Mouse (Mus musculus): Measurements from ENCODE around the gene Bmp2k. TPM values are rescaled to one million over a fixed set of nuclear protein-coding genes. Genes with fewer than 3 reads are reported as not detected.

Bmp2k gene
- polyA plus RNA-seq, 1 experiment from 2014 or later = 15.7 TPM

- DNase-seq (ENCODE audit: low spot score) = no peak
- ATAC-seq (replicated peaks; ENCODE audit: low FRiP score, low TSS enrichment, low read depth) = no peak
- 84% methylated on average over 8 of the region's 8 CpGs for WGBS
- H3K9me3 ChIP-seq (ENCODE audit: control insufficient read depth, low read length) = no peaks in the 10 kb centered on the region
- peaks cover 5% of the 10 kb centered on the region for H3K4me1 ChIP-seq (replicated peaks; ENCODE audit: control insufficient read depth, insufficient read depth, low read length)
- no peaks in the 10 kb centered on the region for H3K27me3 ChIP-seq (replicated peaks; ENCODE audit: control insufficient read depth, insufficient read depth, low read length)
- H3K36me3 ChIP-seq (ENCODE audit: control insufficient read depth, insufficient read depth, low read length) = no peaks in the 10 kb centered on the region
- H3K4me2 ChIP-seq (ENCODE audit: low read length) = no peak overlapping the region
- H3K27ac ChIP-seq (ENCODE audit: low read depth) = no peak overlapping the region
- H3K9ac ChIP-seq (ENCODE audit: low read length) = no peak overlapping the region
- no peak overlapping the region for H3K4me3 ChIP-seq (ENCODE audit: low read depth, low read length)
Observed at GRCm38 (mm10) chr5:96993057-96993456, 4.4 kb upstream of the Bmp2k start.

GRCm38 (mm10) chr5:96995791-96996190 lies 1.7 kb upstream of the Bmp2k start:
- Histone ChIP-seq H3K4me3 (ENCODE audit: low read depth, low read length) (no peak overlapping the region), H3K9me3 (ENCODE audit: control insufficient read depth, low read length) (no peaks in the 10 kb centered on the region), H3K27me3 (replicated peaks; ENCODE audit: control insufficient read depth, insufficient read depth, low read length) (no peaks in the 10 kb centered on the region), H3K36me3 (ENCODE audit: control insufficient read depth, insufficient read depth, low read length) (no peaks in the 10 kb centered on the region), H3K4me1 (replicated peaks; ENCODE audit: control insufficient read depth, insufficient read depth, low read length) (peaks cover 22% of the 10 kb centered on the region), H3K27ac (ENCODE audit: low read depth) (no peak overlapping the region), H3K4me2 (ENCODE audit: low read length) (no peak overlapping the region), H3K9ac (ENCODE audit: low read length) (no peak overlapping the region)
- 75% methylated on average over 5 of the region's 5 CpGs for WGBS
- ATAC-seq (replicated peaks; ENCODE audit: low FRiP score, low TSS enrichment, low read depth) = no peak
- DNase-seq (ENCODE audit: low spot score) = no peak

GRCm38 (mm10) chr5:96996401-96997309 lies 834 bp upstream of the Bmp2k start:
- Histone ChIP-seq H3K4me1 (replicated peaks; ENCODE audit: control insufficient read depth, insufficient read depth, low read length) (peaks cover 23% of the 10 kb centered on the region), H3K36me3 (ENCODE audit: control insufficient read depth, insufficient read depth, low read length) (no peaks in the 10 kb centered on the region), H3K4me3 (ENCODE audit: low read depth, low read length) (peak overlapping the region; percentile 67), H3K27ac (ENCODE audit: low read depth) (peak overlapping the region; percentile 93), H3K4me2 (ENCODE audit: low read length) (peak overlapping the region; percentile 88), H3K27me3 (replicated peaks; ENCODE audit: control insufficient read depth, insufficient read depth, low read length) (no peaks in the 10 kb centered on the region), H3K9me3 (ENCODE audit: control insufficient read depth, low read length) (no peaks in the 10 kb centered on the region), H3K9ac (ENCODE audit: low read length) (peak overlapping the region; percentile 82)
- DNase-seq (ENCODE audit: low spot score) (peak; percentile 90), ATAC-seq (replicated peaks; ENCODE audit: low FRiP score, low TSS enrichment, low read depth) (no peak; the same call in 1 of the 2 replicates)
- 18% methylated on average over 39 of the region's 39 CpGs for WGBS

- Histone ChIP-seq H3K4me1 (replicated peaks; ENCODE audit: control insufficient read depth, insufficient read depth, low read length) (peaks cover 23% of the 10 kb centered on the region), H3K4me2 (ENCODE audit: low read length) (peak overlapping the region; percentile 88), H3K27ac (ENCODE audit: low read depth) (peak overlapping the region; percentile 93), H3K9ac (ENCODE audit: low read length) (peak overlapping the region; percentile 82), H3K36me3 (ENCODE audit: control insufficient read depth, insufficient read depth, low read length) (no peaks in the 10 kb centered on the region), H3K9me3 (ENCODE audit: control insufficient read depth, low read length) (no peaks in the 10 kb centered on the region), H3K4me3 (ENCODE audit: low read depth, low read length) (peak overlapping the region; percentile 67), H3K27me3 (replicated peaks; ENCODE audit: control insufficient read depth, insufficient read depth, low read length) (no peaks in the 10 kb centered on the region)
- DNase-seq (ENCODE audit: low spot score) = peak; percentile 78
- ATAC-seq (replicated peaks; ENCODE audit: low FRiP score, low TSS enrichment, low read depth) = peak; percentile 28
- WGBS = under 1% methylated on average over 64 of the region's 75 CpGs
Observed at GRCm38 (mm10) chr5:96997802-96998565, 495 bp downstream of the Bmp2k start.

- Histone ChIP-seq H3K4me1 (replicated peaks; ENCODE audit: control insufficient read depth, insufficient read depth, low read length) (peaks cover 23% of the 10 kb centered on the region), H3K36me3 (ENCODE audit: control insufficient read depth, insufficient read depth, low read length) (no peaks in the 10 kb centered on the region), H3K9ac (ENCODE audit: low read length) (peak overlapping the region; percentile 82), H3K9me3 (ENCODE audit: control insufficient read depth, low read length) (no peaks in the 10 kb centered on the region), H3K4me2 (ENCODE audit: low read length) (peak overlapping the region; percentile 88), H3K27ac (ENCODE audit: low read depth) (0 out of 2 replicates have a peak overlapping the region, but pooled peaks have one; percentile 93), H3K27me3 (replicated peaks; ENCODE audit: control insufficient read depth, insufficient read depth, low read length) (no peaks in the 10 kb centered on the region), H3K4me3 (ENCODE audit: low read depth, low read length) (peak overlapping the region; percentile 67)
- 4% methylated on average over 6 of the region's 6 CpGs for whole genome bisulfite sequencing
- ATAC-seq (replicated peaks; ENCODE audit: low FRiP score, low TSS enrichment, low read depth) (no peak), DNase-seq (ENCODE audit: low spot score) (no peak)
Observed at GRCm38 (mm10) chr5:96998566-96998907, 1.0 kb downstream of the Bmp2k start.

GRCm38 (mm10) chr5:96999601-97000000 lies 2.1 kb downstream of the Bmp2k start:
- DNase-seq (ENCODE audit: low spot score) (peak; percentile 48), ATAC-seq (replicated peaks; ENCODE audit: low FRiP score, low TSS enrichment, low read depth) (no peak)
- Histone ChIP-seq H3K9me3 (ENCODE audit: control insufficient read depth, low read length) (no peaks in the 10 kb centered on the region), H3K4me3 (ENCODE audit: low read depth, low read length) (0 out of 2 replicates have a peak overlapping the region, but pooled peaks have one; percentile 67), H3K27ac (ENCODE audit: low read depth) (no peak overlapping the region), H3K27me3 (replicated peaks; ENCODE audit: control insufficient read depth, insufficient read depth, low read length) (no peaks in the 10 kb centered on the region), H3K4me2 (ENCODE audit: low read length) (peak overlapping the region; percentile 88), H3K36me3 (ENCODE audit: control insufficient read depth, insufficient read depth, low read length) (no peaks in the 10 kb centered on the region), H3K9ac (ENCODE audit: low read length) (no peak overlapping the region), H3K4me1 (replicated peaks; ENCODE audit: control insufficient read depth, insufficient read depth, low read length) (peaks cover 33% of the 10 kb centered on the region)
- WGBS = 84% methylated on average over 7 of the region's 7 CpGs

GRCm38 (mm10) chr5:97000524-97000923 lies 3.0 kb downstream of the Bmp2k start:
- peaks cover 39% of the 10 kb centered on the region for H3K4me1 ChIP-seq (replicated peaks; ENCODE audit: control insufficient read depth, insufficient read depth, low read length)
- WGBS = 75% methylated on average over 5 of the region's 5 CpGs
- H3K4me2 ChIP-seq (ENCODE audit: low read length) = no peak overlapping the region
- ATAC-seq (replicated peaks; ENCODE audit: low FRiP score, low TSS enrichment, low read depth) = no peak
- H3K27me3 ChIP-seq (replicated peaks; ENCODE audit: control insufficient read depth, insufficient read depth, low read length) = no peaks in the 10 kb centered on the region
- no peaks in the 10 kb centered on the region for H3K9me3 ChIP-seq (ENCODE audit: control insufficient read depth, low read length)
- H3K27ac ChIP-seq (ENCODE audit: low read depth) = no peak overlapping the region
- H3K36me3 ChIP-seq (ENCODE audit: control insufficient read depth, insufficient read depth, low read length) = no peaks in the 10 kb centered on the region
- no peak overlapping the region for H3K4me3 ChIP-seq (ENCODE audit: low read depth, low read length)
- no peak overlapping the region for H3K9ac ChIP-seq (ENCODE audit: low read length)
- DNase-seq (ENCODE audit: low spot score) = peak; percentile 47

GRCm38 (mm10) chr5:97001153-97001552 lies 3.7 kb downstream of the Bmp2k start:
- peak; percentile 46 for DNase-seq (ENCODE audit: low spot score)

More at GRCm38 (mm10) chr5:97001153-97001552, 3.7 kb downstream of the Bmp2k start:
- ATAC-seq (replicated peaks; ENCODE audit: low FRiP score, low TSS enrichment, low read depth) = no peak
- peaks cover 41% of the 10 kb centered on the region for H3K4me1 ChIP-seq (replicated peaks; ENCODE audit: control insufficient read depth, insufficient read depth, low read length)
- no peaks in the 10 kb centered on the region for H3K9me3 ChIP-seq (ENCODE audit: control insufficient read depth, low read length)
- H3K4me3 ChIP-seq (ENCODE audit: low read depth, low read length) = no peak overlapping the region
- WGBS = 91% methylated on average over 10 of the region's 10 CpGs
- H3K27ac ChIP-seq (ENCODE audit: low read depth) = no peak overlapping the region
- H3K27me3 ChIP-seq (replicated peaks; ENCODE audit: control insufficient read depth, insufficient read depth, low read length) = no peaks in the 10 kb centered on the region
- H3K36me3 ChIP-seq (ENCODE audit: control insufficient read depth, insufficient read depth, low read length) = no peaks in the 10 kb centered on the region
- no peak overlapping the region for H3K9ac ChIP-seq (ENCODE audit: low read length)
- H3K4me2 ChIP-seq (ENCODE audit: low read length) = no peak overlapping the region
